Mouse (Mus musculus) hindbrain, embryonic 11.5 days (tissue): ENCODE measurements around the gene Golgb1. TPM values are rescaled to one million over a fixed set of nuclear protein-coding genes. Genes with fewer than 3 reads are reported as not detected.

Source experiments
- ATAC-seq: fragments of 200-750 bp; cut with Nextera tagmentation; 2 replicates; pipeline ENCODE4 v1.8.0; 2017; ENCODE audit warnings: mild to moderate bottlenecking, moderate TSS enrichment, moderate library complexity; ENCODE audit not compliant: low FRiP score
- DNase-seq: peaks from one replicate; pipeline ENCODE4 v3.0.0-alpha.2; 2015; ENCODE audit warnings: low spot score
- H3K27ac ChIP-seq: fragments of 300-500 bp; sonication (generic); 2 replicates; pipeline ENCODE4 v1.5.1; 2014; ENCODE audit warnings: mild to moderate bottlenecking, low read depth, low read length
- H3K27me3 ChIP-seq: fragments of 300-500 bp; sonication (generic); 2 replicates; pipeline ENCODE4 v1.6.1; 2014; ENCODE audit warnings: mild to moderate bottlenecking, low read length, moderate library complexity, mixed read lengths; ENCODE audit not compliant: control insufficient read depth, insufficient read depth
- H3K36me3 ChIP-seq: fragments of 300-500 bp; sonication (generic); 2 replicates; pipeline ENCODE4 v1.6.1; 2014; ENCODE audit warnings: mild to moderate bottlenecking, low read length, moderate library complexity, mixed read lengths; ENCODE audit not compliant: control insufficient read depth, insufficient read depth
- H3K4me1 ChIP-seq: fragments of 300-500 bp; sonication (generic); replicated peaks from 2 replicates; pipeline ENCODE4 v1.6.1; 2014; ENCODE audit warnings: low read length, mixed read lengths; ENCODE audit not compliant: control insufficient read depth, insufficient read depth
- H3K4me2 ChIP-seq: fragments of 300-500 bp; sonication (generic); replicated peaks from 2 replicates; pipeline ENCODE4 v1.6.1; 2014; ENCODE audit warnings: mild to moderate bottlenecking, low read depth, low read length
- H3K4me3 ChIP-seq: fragments of 300-500 bp; sonication (generic); 2 replicates; pipeline ENCODE4 v1.5.1; 2014; ENCODE audit warnings: low read depth, low read length
- H3K9ac ChIP-seq: fragments of 300-500 bp; sonication (generic); 2 replicates; pipeline ENCODE4 v1.6.1; 2014; ENCODE audit warnings: low read depth, low read length
- H3K9me3 ChIP-seq: fragments of 300-500 bp; sonication (generic); 2 replicates; pipeline ENCODE4 v1.6.1; 2016; ENCODE audit warnings: low read length; ENCODE audit not compliant: control insufficient read depth
- WGBS: fragments of 180-500 bp; shearing (Covaris S2); extraction: QIAGEN DNeasy Blood & Tissue Kit; methylation state at CpG from one replicate; pipeline ENCODE4 v1.1.7; 2014; 5-methylcytosine and 5-hydroxymethylcytosine counted together
- polyA plus RNA-seq: library from polyadenylated mRNA; unstranded; fragments of >200 nt; fragmentation: Nextera tagmentation; extraction: Ambion mirVana; gene quantifications from 2 replicates; pipeline ENCODE4 v1.2.1, GENCODE M21; 2014

Gene Golgb1
- polyA plus RNA-seq, 1 experiment from 2014 or later: 91.0 TPM

- Histone ChIP-seq H3K4me3 (peak overlapping the region; percentile 94), H3K4me1 (0 out of 2 replicates have a peak, but pooled peaks cover 2% of the 10 kb centered on the region), H3K27ac (peak overlapping the region; percentile 65; the same call in 1 of the 2 replicates)
These were observed 424 bp downstream of the Golgb1 start for GRCm38 (mm10) chr16:36875276-36875851.

DNA sequence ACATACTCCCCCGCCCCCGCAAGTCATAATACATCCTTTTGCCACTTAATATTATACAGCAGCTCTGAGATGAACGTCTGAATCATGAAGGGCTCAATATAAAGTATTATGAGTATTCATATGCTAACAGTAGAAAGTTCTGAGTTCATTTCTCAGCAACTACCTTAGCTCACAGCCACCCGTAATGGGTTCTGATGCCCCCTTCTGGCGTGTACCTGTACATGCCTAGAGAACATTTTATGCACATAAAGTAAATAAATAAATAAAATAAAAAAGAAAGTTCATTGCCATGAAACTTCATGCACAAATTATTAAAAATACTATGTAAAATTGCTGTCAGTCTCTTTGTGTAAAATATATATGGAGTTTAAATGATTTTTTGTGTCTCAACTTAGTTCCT, 2.4 kb downstream of the Golgb1 start:
- Histone ChIP-seq H3K4me1 (0 out of 2 replicates have a peak, but pooled peaks cover 2% of the 10 kb centered on the region), H3K27me3 (no peaks in the 10 kb centered on the region), H3K9me3 (no peaks in the 10 kb centered on the region), H3K4me2 (no peak overlapping the region), H3K36me3 (no peaks in the 10 kb centered on the region; the same call in 1 of the 2 replicates), H3K4me3 (no peak overlapping the region), H3K27ac (no peak overlapping the region), H3K9ac (no peak overlapping the region)
- DNase-seq (peak; percentile 13), ATAC-seq (no peak)
- 76% methylated on average over 5 of the region's 5 CpGs for WGBS

More at GRCm38 (mm10) chr16:36875276-36875851, 424 bp downstream of the Golgb1 start:
- Histone ChIP-seq H3K9ac (peak overlapping the region; percentile 76), H3K9me3 (no peaks in the 10 kb centered on the region), H3K36me3 (peaks cover 4% of the 10 kb centered on the region), H3K27me3 (no peaks in the 10 kb centered on the region), H3K4me2 (peak overlapping the region; percentile 80)
- no peak for DNase-seq
- ATAC-seq: peak; percentile 85
- WGBS: 1% methylated on average over 47 of the region's 48 CpGs

- H3K4me2 ChIP-seq: no peak overlapping the region
- H3K36me3 ChIP-seq: peaks cover 3% of the 10 kb centered on the region; the same call in 1 of the 2 replicates
- no peaks in the 10 kb centered on the region for H3K4me1 ChIP-seq
- no peak overlapping the region for H3K9ac ChIP-seq
- no peak overlapping the region for H3K27ac ChIP-seq
- DNase-seq: no peak
- WGBS: 46% methylated on average over 5 of the region's 5 CpGs
- no peaks in the 10 kb centered on the region for H3K9me3 ChIP-seq
- no peak overlapping the region for H3K4me3 ChIP-seq
- H3K27me3 ChIP-seq: no peaks in the 10 kb centered on the region
- no peak for ATAC-seq
These were observed 7.9 kb downstream of the Golgb1 start for GRCm38 (mm10) chr16:36882737-36883343.

- ATAC-seq: no peak
- 81% methylated on average over 4 of the region's 4 CpGs for WGBS
These were observed 9.9 kb downstream of the Golgb1 start for GRCm38 (mm10) chr16:36884881-36885280.

DNA sequence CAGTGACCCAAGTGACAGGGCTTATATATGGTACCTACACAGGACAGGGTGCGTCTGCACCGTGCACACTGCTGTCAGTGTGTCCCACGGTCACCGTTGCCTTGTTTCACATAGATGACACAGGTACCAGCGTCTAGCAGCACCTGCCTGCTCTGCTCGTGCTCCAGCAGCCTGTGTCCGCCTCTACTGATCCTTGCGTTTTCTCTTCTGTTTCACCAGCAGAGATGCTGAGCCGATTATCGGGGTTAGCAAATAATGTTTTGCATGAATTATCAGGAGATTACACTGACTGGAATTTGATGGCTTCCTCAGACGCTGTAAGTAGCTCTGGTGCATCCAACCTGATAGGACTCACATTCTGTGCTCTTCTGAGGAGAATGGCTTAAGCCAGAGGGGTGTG, 11.0 kb downstream of the Golgb1 start:
- no peaks in the 10 kb centered on the region for H3K27me3 ChIP-seq
- H3K4me3 ChIP-seq: no peak overlapping the region
- no peak for ATAC-seq
- no peaks in the 10 kb centered on the region for H3K9me3 ChIP-seq
- H3K36me3 ChIP-seq: peaks cover 3% of the 10 kb centered on the region; the same call in 1 of the 2 replicates
- DNase-seq: no peak
- H3K9ac ChIP-seq: no peak overlapping the region
- no peak overlapping the region for H3K4me2 ChIP-seq
- WGBS: 97% methylated on average over 11 of the region's 11 CpGs
- H3K4me1 ChIP-seq: no peaks in the 10 kb centered on the region
- no peak overlapping the region for H3K27ac ChIP-seq

More at GRCm38 (mm10) chr16:36884881-36885280, 9.9 kb downstream of the Golgb1 start:
- Histone ChIP-seq H3K36me3 (peaks cover 3% of the 10 kb centered on the region; the same call in 1 of the 2 replicates), H3K4me1 (no peaks in the 10 kb centered on the region), H3K4me2 (no peak overlapping the region), H3K27ac (no peak overlapping the region), H3K4me3 (no peak overlapping the region), H3K9me3 (no peaks in the 10 kb centered on the region), H3K9ac (no peak overlapping the region), H3K27me3 (no peaks in the 10 kb centered on the region)
- peak; percentile 43 for DNase-seq

DNA sequence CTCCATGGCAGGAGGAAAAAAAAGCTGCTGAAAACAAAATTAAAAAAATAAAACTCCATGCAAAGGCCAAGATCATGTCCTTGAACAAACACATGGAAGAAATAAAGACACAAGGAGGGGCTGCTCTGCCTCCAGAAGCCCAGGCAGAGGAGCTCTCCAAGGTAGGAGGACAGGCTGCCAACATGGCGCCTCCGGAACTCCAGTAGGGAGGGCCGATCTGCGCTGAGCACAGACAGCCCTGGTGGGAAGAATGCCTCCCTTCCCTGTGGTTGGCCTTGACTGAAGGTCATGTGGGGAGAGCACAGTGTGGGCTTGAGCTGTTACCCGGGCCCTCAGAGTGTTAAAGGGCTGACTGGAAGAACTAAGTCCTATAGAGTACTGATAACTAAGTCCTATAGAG, 12.6 kb downstream of the Golgb1 start:
- H3K27ac ChIP-seq: no peak overlapping the region
- 88% methylated on average over 5 of the region's 5 CpGs for WGBS
- no peak for DNase-seq

DNA sequence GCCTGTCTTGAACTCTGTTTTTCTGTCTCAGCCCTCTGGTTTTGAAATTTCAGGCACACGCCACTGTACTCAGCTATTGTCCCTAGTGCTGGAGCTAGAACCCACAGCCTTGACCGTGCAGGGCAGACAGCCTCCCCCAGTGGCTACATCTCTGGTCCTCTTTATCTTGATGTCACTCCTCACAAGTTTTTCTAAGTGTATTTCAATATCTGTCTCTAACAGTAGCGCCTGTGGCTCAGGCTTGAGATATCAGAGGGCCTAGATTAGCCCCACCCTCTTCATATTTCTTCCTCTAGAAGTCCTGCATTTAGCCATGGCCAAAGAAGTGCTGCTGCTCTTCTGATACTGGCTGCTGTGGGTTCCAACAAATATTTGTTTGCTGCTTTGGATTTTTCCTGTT, 15.6 kb downstream of the Golgb1 start:
- H3K4me2 ChIP-seq: no peak overlapping the region
- H3K9ac ChIP-seq: no peak overlapping the region
- no peak overlapping the region for H3K27ac ChIP-seq
- H3K36me3 ChIP-seq: peaks cover 3% of the 10 kb centered on the region; the same call in 1 of the 2 replicates
- H3K9me3 ChIP-seq: no peaks in the 10 kb centered on the region
- ATAC-seq (no peak), DNase-seq (no peak)
- WGBS: 97% methylated on average over 3 of the region's 3 CpGs
- H3K4me1 ChIP-seq: no peaks in the 10 kb centered on the region
- no peak overlapping the region for H3K4me3 ChIP-seq
- no peaks in the 10 kb centered on the region for H3K27me3 ChIP-seq

More for the DNA sequence above, 12.6 kb downstream of the Golgb1 start:
- H3K27me3 ChIP-seq: no peaks in the 10 kb centered on the region
- no peak overlapping the region for H3K4me3 ChIP-seq
- no peaks in the 10 kb centered on the region for H3K9me3 ChIP-seq
- no peak for ATAC-seq
- no peak overlapping the region for H3K9ac ChIP-seq
- no peaks in the 10 kb centered on the region for H3K4me1 ChIP-seq
- no peak overlapping the region for H3K4me2 ChIP-seq
- H3K36me3 ChIP-seq: peaks cover 3% of the 10 kb centered on the region; the same call in 1 of the 2 replicates

DNA sequence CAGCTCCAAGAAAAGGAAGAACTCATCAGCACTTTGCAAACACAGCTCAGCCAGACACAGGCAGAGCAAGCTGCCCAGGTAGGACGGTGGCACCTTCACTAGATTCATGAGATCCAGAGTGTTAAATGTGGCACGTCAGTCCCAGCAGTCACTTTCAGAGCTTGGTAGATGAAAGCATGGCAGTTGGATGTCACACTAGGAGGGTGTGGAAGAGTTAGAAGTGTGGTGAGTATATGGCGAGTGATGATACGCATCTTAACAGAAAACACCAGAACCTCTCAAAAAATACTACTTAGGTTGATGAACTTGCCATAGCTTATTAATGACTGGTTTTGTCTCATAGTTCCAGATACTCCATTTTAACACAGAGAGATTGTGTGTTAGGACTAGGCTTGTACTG, 16.5 kb downstream of the Golgb1 start:
- Histone ChIP-seq H3K4me1 (no peaks in the 10 kb centered on the region), H3K36me3 (peaks cover 3% of the 10 kb centered on the region; the same call in 1 of the 2 replicates), H3K27me3 (no peaks in the 10 kb centered on the region), H3K27ac (no peak overlapping the region), H3K4me2 (no peak overlapping the region), H3K9ac (no peak overlapping the region), H3K4me3 (no peak overlapping the region), H3K9me3 (no peaks in the 10 kb centered on the region)
- WGBS: 95% methylated on average over 4 of the region's 4 CpGs
- DNase-seq (no peak), ATAC-seq (no peak)

- WGBS: 92% methylated on average over 10 of the region's 10 CpGs
- Histone ChIP-seq H3K36me3 (0 out of 2 replicates have a peak, but pooled peaks cover 5% of the 10 kb centered on the region), H3K27me3 (no peaks in the 10 kb centered on the region), H3K27ac (no peak overlapping the region), H3K9ac (no peak overlapping the region), H3K4me3 (no peak overlapping the region), H3K4me2 (no peak overlapping the region), H3K4me1 (no peaks in the 10 kb centered on the region), H3K9me3 (no peaks in the 10 kb centered on the region)
- DNase-seq (no peak), ATAC-seq (no peak)
These were observed 18.4 kb downstream of the Golgb1 start for GRCm38 (mm10) chr16:36893317-36893716.
